Mouse (Mus musculus): Measurements from ENCODE around the gene Psma3. TPM values are rescaled to one million over a fixed set of nuclear protein-coding genes. Genes with fewer than 3 reads are reported as not detected.

Psma3 gene
- total and polyA plus RNA-seq, 2 experiments from 2014 or later, result 207 to 605 TPM

DNA sequence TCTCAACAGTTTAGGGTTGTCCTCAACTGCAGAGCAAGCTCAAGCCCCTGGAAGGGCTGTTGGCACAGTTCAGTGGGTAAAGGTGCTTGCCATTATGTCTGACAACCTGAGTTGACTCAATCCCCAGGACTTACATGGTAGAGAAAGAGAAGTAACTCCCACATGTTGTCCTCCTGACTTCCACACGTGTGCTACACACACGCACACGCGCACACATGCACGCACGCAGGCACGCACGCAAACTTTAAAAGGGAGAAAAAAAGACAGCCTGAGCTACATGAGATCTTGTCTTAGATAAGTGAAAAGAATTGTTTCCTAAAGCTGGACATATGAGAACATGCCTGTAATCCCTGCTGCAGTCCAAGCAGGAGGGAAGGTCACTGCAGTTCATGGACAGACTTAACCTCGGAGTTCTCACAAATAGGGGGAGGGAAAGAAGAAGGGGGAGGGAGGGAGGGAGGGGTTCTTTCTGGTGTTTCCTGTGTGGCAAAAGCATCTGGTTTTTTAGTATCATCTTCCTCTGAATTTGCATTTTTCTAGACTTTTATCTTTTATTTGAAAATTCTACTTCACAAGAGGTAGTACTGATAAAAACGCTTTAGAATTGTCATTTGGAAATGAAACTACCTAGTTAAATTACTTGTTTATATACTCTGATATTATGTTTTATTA lies 27.7 kb upstream of the Psma3 start:
- Histone ChIP-seq H3K4me1 (ENCODE audit: insufficient read depth) (no peaks in the 10 kb centered on the region), H3K4me3 (ENCODE audit: low read depth, low read length) (no peak overlapping the region), H3K27ac (ENCODE audit: low read depth, low read length) (no peak overlapping the region), H3K9ac (no peak overlapping the region), H3K27me3 (ENCODE audit: insufficient read depth, low read length) (no peaks in the 10 kb centered on the region), H3K9me3 (ENCODE audit: low read length) (no peaks in the 10 kb centered on the region), H3K4me2 (ENCODE audit: low read depth) (no peak overlapping the region), H3K36me3 (ENCODE audit: insufficient read depth) (peaks cover 39% of the 10 kb centered on the region)
- 93% methylated on average over 10 of the region's 10 CpGs for WGBS
- TF ChIP-seq CTCF (IDR thresholded peaks at IDR 0.05; ENCODE audit: low read depth), result no peak
- no peak for ATAC-seq
- DNase-seq, result no peak

- Histone ChIP-seq H3K4me1 (ENCODE audit: insufficient read depth) (no peaks in the 10 kb centered on the region), H3K9ac (no peak overlapping the region), H3K36me3 (ENCODE audit: insufficient read depth) (peaks cover 64% of the 10 kb centered on the region), H3K4me3 (ENCODE audit: low read depth, low read length) (no peak overlapping the region), H3K27me3 (ENCODE audit: insufficient read depth, low read length) (no peaks in the 10 kb centered on the region), H3K27ac (ENCODE audit: low read depth, low read length) (no peak overlapping the region), H3K4me2 (ENCODE audit: low read depth) (no peak overlapping the region), H3K9me3 (ENCODE audit: low read length) (no peaks in the 10 kb centered on the region)
- WGBS, result 88% methylated on average over 4 of the region's 4 CpGs
- ATAC-seq, result no peak
- no peak for TF ChIP-seq CTCF (IDR thresholded peaks at IDR 0.05; ENCODE audit: low read depth)
- no peak for DNase-seq
These were observed 15.8 kb upstream of the Psma3 start for GRCm38 (mm10) chr12:70958640-70959039.

- no peaks in the 10 kb centered on the region for H3K27me3 ChIP-seq (ENCODE audit: insufficient read depth, low read length)
- H3K27ac ChIP-seq (ENCODE audit: low read depth, low read length), result peak overlapping the region; percentile 92
- no peaks in the 10 kb centered on the region for H3K9me3 ChIP-seq (ENCODE audit: low read length)
- TF ChIP-seq CTCF (IDR thresholded peaks at IDR 0.05; ENCODE audit: low read depth), result no peak
- 30% methylated on average over 8 of the region's 8 CpGs for WGBS
- H3K4me1 ChIP-seq (ENCODE audit: insufficient read depth), result no peaks in the 10 kb centered on the region
- H3K4me3 ChIP-seq (ENCODE audit: low read depth, low read length), result peak overlapping the region; percentile 59
- ATAC-seq (no peak), DNase-seq (no peak)
- peak overlapping the region; percentile 84 for H3K9ac ChIP-seq
- H3K36me3 ChIP-seq (ENCODE audit: insufficient read depth), result peaks cover 6% of the 10 kb centered on the region; the same call in 1 of the 2 replicates
- peak overlapping the region; percentile 64 for H3K4me2 ChIP-seq (ENCODE audit: low read depth)
These were observed 6.8 kb upstream of the Psma3 start for GRCm38 (mm10) chr12:70967581-70967980.

GRCm38 (mm10) chr12:70968141-70968790 lies 6.2 kb upstream of the Psma3 start:
- Histone ChIP-seq H3K4me3 (ENCODE audit: low read depth, low read length) (peak overlapping the region; percentile 59), H3K4me2 (ENCODE audit: low read depth) (peak overlapping the region; percentile 64), H3K9ac (peak overlapping the region; percentile 84), H3K4me1 (ENCODE audit: insufficient read depth) (no peaks in the 10 kb centered on the region), H3K36me3 (ENCODE audit: insufficient read depth) (peaks cover 2% of the 10 kb centered on the region; the same call in 1 of the 2 replicates), H3K9me3 (ENCODE audit: low read length) (no peaks in the 10 kb centered on the region), H3K27ac (ENCODE audit: low read depth, low read length) (peak overlapping the region; percentile 92), H3K27me3 (ENCODE audit: insufficient read depth, low read length) (no peaks in the 10 kb centered on the region)
- peak; percentile 88 for ATAC-seq
- DNase-seq, result peak; percentile 66
- WGBS, result under 1% methylated on average over 35 of the region's 35 CpGs
- peak; percentile 79 for TF ChIP-seq CTCF (IDR thresholded peaks at IDR 0.05; ENCODE audit: low read depth)

- no peaks in the 10 kb centered on the region for H3K9me3 ChIP-seq (ENCODE audit: low read length)
- under 1% methylated on average over 15 of the region's 15 CpGs for WGBS
- no peaks in the 10 kb centered on the region for H3K27me3 ChIP-seq (ENCODE audit: insufficient read depth, low read length)
- H3K4me3 ChIP-seq (ENCODE audit: low read depth, low read length), result peak overlapping the region; percentile 59
- H3K9ac ChIP-seq, result peak overlapping the region; percentile 84
- peak; percentile 96 for DNase-seq
- peak; percentile 80 for ATAC-seq
- no peaks in the 10 kb centered on the region for H3K4me1 ChIP-seq (ENCODE audit: insufficient read depth)
- peak overlapping the region; percentile 92 for H3K27ac ChIP-seq (ENCODE audit: low read depth, low read length)
- H3K36me3 ChIP-seq (ENCODE audit: insufficient read depth), result no peaks in the 10 kb centered on the region
- H3K4me2 ChIP-seq (ENCODE audit: low read depth), result peak overlapping the region; percentile 64
- TF ChIP-seq CTCF (IDR thresholded peaks at IDR 0.05; ENCODE audit: low read depth), result no peak
These were observed 5.6 kb upstream of the Psma3 start for GRCm38 (mm10) chr12:70968791-70969307.

DNA sequence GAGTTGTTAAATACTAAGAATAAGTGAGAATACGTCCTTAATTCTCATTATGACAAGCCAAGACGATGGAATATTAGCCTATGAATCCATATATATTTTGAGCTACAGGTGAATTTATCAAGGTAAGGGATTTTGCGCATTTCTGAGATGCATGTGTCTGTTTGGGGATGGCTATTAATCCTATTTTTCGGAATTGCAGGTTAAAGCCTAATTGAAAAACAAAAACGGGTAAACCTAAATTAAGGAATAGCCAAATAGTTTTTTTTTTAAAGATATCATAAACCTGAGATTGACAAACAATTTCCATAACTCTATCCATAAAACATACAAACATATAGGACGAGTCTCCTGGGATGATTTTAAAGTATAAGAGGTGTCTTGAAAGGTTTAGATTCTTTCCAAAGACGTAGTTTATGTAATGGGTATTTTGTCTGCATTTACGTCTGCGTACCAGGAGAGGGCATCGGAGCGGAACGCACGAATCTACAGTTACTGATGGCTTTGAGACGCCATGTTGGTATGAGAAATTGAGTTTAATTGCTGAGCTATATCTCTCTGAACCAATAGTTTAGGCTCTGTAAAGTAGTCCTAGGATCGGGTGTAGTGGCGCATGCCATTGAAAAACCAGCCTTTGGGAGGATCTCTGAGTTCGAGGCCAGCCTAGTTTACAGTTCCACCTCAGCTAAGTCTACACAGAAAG lies 4.8 kb upstream of the Psma3 start:
- DNase-seq, result peak; percentile 84
- Histone ChIP-seq H3K27ac (ENCODE audit: low read depth, low read length) (peak overlapping the region; percentile 81), H3K9ac (peak overlapping the region; percentile 34; the same call in 1 of the 2 replicates), H3K4me3 (ENCODE audit: low read depth, low read length) (peak overlapping the region; percentile 59), H3K36me3 (ENCODE audit: insufficient read depth) (no peaks in the 10 kb centered on the region), H3K27me3 (ENCODE audit: insufficient read depth, low read length) (no peaks in the 10 kb centered on the region), H3K4me2 (ENCODE audit: low read depth) (peak overlapping the region; percentile 42), H3K4me1 (ENCODE audit: insufficient read depth) (no peaks in the 10 kb centered on the region), H3K9me3 (ENCODE audit: low read length) (no peaks in the 10 kb centered on the region)
- peak; percentile 40 for ATAC-seq
- peak; percentile 76 for TF ChIP-seq CTCF (IDR thresholded peaks at IDR 0.05; ENCODE audit: low read depth)
- WGBS, result 3% methylated on average over 17 of the region's 17 CpGs
